Mouse (Mus musculus): ENCODE measurements around the gene Atp6v1c2. TPM values are rescaled to one million over a fixed set of nuclear protein-coding genes. Genes with fewer than 3 reads are reported as not detected.

Gene Atp6v1c2
- total and polyA plus RNA-seq, 3 experiments: not detected

GRCm38 (mm10) chr12:17360104-17360503 lies 30.9 kb upstream of the Atp6v1c2 start:
- Histone ChIP-seq H3K79me2 (ENCODE audit: control insufficient read depth, insufficient read depth, low read length, poor library complexity) (no peaks in the 10 kb centered on the region), H3K4me1 (ENCODE audit: control insufficient read depth in 1 of 2, insufficient read depth in 2 of 2, low read length in 2 of 2) (no peaks in the 10 kb centered on the region), H3K9ac (ENCODE audit: control insufficient read depth, low read depth, low read length, poor library complexity, severe bottlenecking) (no peak overlapping the region), H3K4me3 (ENCODE audit: control insufficient read depth in 1 of 2, insufficient read depth in 1 of 2, low read depth in 2 of 2, low read length in 2 of 2) (no peak overlapping the region), H3K36me3 (ENCODE audit: control insufficient read depth in 1 of 2, insufficient read depth in 2 of 2, low read length in 2 of 2) (peaks cover 0 to 26% of the 10 kb centered on the region in 2 experiments; a peak in 2 of 4 replicates), H3K27me3 (ENCODE audit: control insufficient read depth in 1 of 2, insufficient read depth in 2 of 2, low read length in 2 of 2) (no peaks in the 10 kb centered on the region), H3K9me3 (replicated peaks; ENCODE audit: insufficient read depth, low read length) (no peaks in the 10 kb centered on the region), H3K27ac (ENCODE audit: control insufficient read depth, low read depth, low read length) (no peak overlapping the region)
- DNase-seq (ENCODE audit: low read depth, low spot score): no peak
- no peak for TF ChIP-seq ZMIZ1 (IDR thresholded peaks at IDR 0.05; ENCODE audit: low read depth, low read length)
- TF ChIP-seq SIN3A (IDR thresholded peaks at IDR 0.05; ENCODE audit: low read length): no peak
- TF ChIP-seq GABPA (IDR thresholded peaks at IDR 0.05; ENCODE audit: low read depth, low read length): no peak
- no peak for TF ChIP-seq NRF1 (IDR thresholded peaks at IDR 0.05; ENCODE audit: insufficient read depth, low read depth, low read length, poor library complexity, severe bottlenecking)
- no peak for TF ChIP-seq ZNF384 (IDR thresholded peaks at IDR 0.05; ENCODE audit: low read depth, low read length)
- TF ChIP-seq MAX (IDR thresholded peaks at IDR 0.05; ENCODE audit: low read length): no peak
- TF ChIP-seq TCF12 (IDR thresholded peaks at IDR 0.05; ENCODE audit: low read depth, low read length): no peak
- TF ChIP-seq POLR2AphosphoS5 (IDR thresholded peaks at IDR 0.05; ENCODE audit: borderline replicate concordance, low read depth, low read length): no peak
- no peak for TF ChIP-seq POLR2AphosphoS2 (IDR thresholded peaks at IDR 0.05; ENCODE audit: low read length)
- TF ChIP-seq E2F4 (IDR thresholded peaks at IDR 0.05; ENCODE audit: borderline replicate concordance, low read depth, low read length): no peak
- no peak for TF ChIP-seq MYB (IDR thresholded peaks at IDR 0.05; ENCODE audit: low read depth, low read length)
- TF ChIP-seq KAT2A (conservative IDR thresholded peaks at IDR 0.05; ENCODE audit: low read depth, low read length): no peak
- TF ChIP-seq GATA1 (IDR thresholded peaks at IDR 0.05; ENCODE audit: low read depth, low read length): no peak
- TF ChIP-seq CHD1 (IDR thresholded peaks at IDR 0.05; ENCODE audit: low read depth, low read length): no peak

- no peak overlapping the region for H3K4me3 ChIP-seq (ENCODE audit: control insufficient read depth in 1 of 2, insufficient read depth in 1 of 2, low read depth in 2 of 2, low read length in 2 of 2)
- TF ChIP-seq CHD1 (IDR thresholded peaks at IDR 0.05; ENCODE audit: low read depth, low read length): no peak
- no peak for TF ChIP-seq ELF1 (IDR thresholded peaks at IDR 0.05; ENCODE audit: low read depth, low read length)
- TF ChIP-seq GATA1 (IDR thresholded peaks at IDR 0.05; ENCODE audit: low read depth, low read length): no peak
- no peak for TF ChIP-seq MAX (IDR thresholded peaks at IDR 0.05; ENCODE audit: low read length)
- TF ChIP-seq HCFC1 (IDR thresholded peaks at IDR 0.05; ENCODE audit: low read depth, low read length): no peak
- no peak for TF ChIP-seq POLR2AphosphoS5 (IDR thresholded peaks at IDR 0.05; ENCODE audit: borderline replicate concordance, low read depth, low read length)
- peak in 2 of 3 experiments; percentile 26 to 30; a peak in 2 of 6 replicates for TF ChIP-seq CTCF (IDR thresholded peaks at IDR 0.05 in 2 of 3, conservative IDR thresholded peaks at IDR 0.05 in 1 of 3; ENCODE audit: control insufficient read depth in 1 of 3, insufficient read depth in 1 of 3, low read depth in 2 of 3, low read length in 3 of 3, poor library complexity in 1 of 3, severe bottlenecking in 1 of 3)
- no peak for TF ChIP-seq MYC (IDR thresholded peaks at IDR 0.05; ENCODE audit: low read depth, low read length)
- TF ChIP-seq RAD21 (IDR thresholded peaks at IDR 0.05; ENCODE audit: low read depth, low read length): peak; percentile 0; the same call in 1 of the 2 replicates
- no peak for TF ChIP-seq JUND (IDR thresholded peaks at IDR 0.05; ENCODE audit: low read depth, low read length)
- no peak for TF ChIP-seq ZC3H11A (IDR thresholded peaks at IDR 0.05; ENCODE audit: low read depth, low read length)
- TF ChIP-seq SMC3 (IDR thresholded peaks at IDR 0.05; ENCODE audit: low read depth, low read length): no peak
- no peak for TF ChIP-seq MAFK (IDR thresholded peaks at IDR 0.05; ENCODE audit: borderline replicate concordance, low read depth, low read length)
- no peak for TF ChIP-seq SIN3A (IDR thresholded peaks at IDR 0.05; ENCODE audit: low read length)
- peak; percentile 20 for DNase-seq (ENCODE audit: low read depth, low spot score)
- no peaks in the 10 kb centered on the region for H3K9me3 ChIP-seq (replicated peaks; ENCODE audit: insufficient read depth, low read length)
- H3K79me2 ChIP-seq (ENCODE audit: control insufficient read depth, insufficient read depth, low read length, poor library complexity): no peaks in the 10 kb centered on the region
- peaks cover 0 to 23% of the 10 kb centered on the region in 2 experiments; a peak in 2 of 4 replicates for H3K36me3 ChIP-seq (ENCODE audit: control insufficient read depth in 1 of 2, insufficient read depth in 2 of 2, low read length in 2 of 2)
- H3K27ac ChIP-seq (ENCODE audit: control insufficient read depth, low read depth, low read length): no peak overlapping the region
- H3K4me1 ChIP-seq (ENCODE audit: control insufficient read depth in 1 of 2, insufficient read depth in 2 of 2, low read length in 2 of 2): no peaks in the 10 kb centered on the region
- H3K9ac ChIP-seq (ENCODE audit: control insufficient read depth, low read depth, low read length, poor library complexity, severe bottlenecking): no peak overlapping the region
- H3K27me3 ChIP-seq (ENCODE audit: control insufficient read depth in 1 of 2, insufficient read depth in 2 of 2, low read length in 2 of 2): no peaks in the 10 kb centered on the region
These were observed 29.8 kb upstream of the Atp6v1c2 start for GRCm38 (mm10) chr12:17358981-17359380.
